Mouse (Mus musculus): Measurements from ENCODE around the gene Haus3. TPM values are rescaled to one million over a fixed set of nuclear protein-coding genes. Genes with fewer than 3 reads are reported as not detected.

Gene Haus3
- polyA plus RNA-seq (2012; fragmentation: generic; extraction: Trizol): 3.0 TPM

DNA sequence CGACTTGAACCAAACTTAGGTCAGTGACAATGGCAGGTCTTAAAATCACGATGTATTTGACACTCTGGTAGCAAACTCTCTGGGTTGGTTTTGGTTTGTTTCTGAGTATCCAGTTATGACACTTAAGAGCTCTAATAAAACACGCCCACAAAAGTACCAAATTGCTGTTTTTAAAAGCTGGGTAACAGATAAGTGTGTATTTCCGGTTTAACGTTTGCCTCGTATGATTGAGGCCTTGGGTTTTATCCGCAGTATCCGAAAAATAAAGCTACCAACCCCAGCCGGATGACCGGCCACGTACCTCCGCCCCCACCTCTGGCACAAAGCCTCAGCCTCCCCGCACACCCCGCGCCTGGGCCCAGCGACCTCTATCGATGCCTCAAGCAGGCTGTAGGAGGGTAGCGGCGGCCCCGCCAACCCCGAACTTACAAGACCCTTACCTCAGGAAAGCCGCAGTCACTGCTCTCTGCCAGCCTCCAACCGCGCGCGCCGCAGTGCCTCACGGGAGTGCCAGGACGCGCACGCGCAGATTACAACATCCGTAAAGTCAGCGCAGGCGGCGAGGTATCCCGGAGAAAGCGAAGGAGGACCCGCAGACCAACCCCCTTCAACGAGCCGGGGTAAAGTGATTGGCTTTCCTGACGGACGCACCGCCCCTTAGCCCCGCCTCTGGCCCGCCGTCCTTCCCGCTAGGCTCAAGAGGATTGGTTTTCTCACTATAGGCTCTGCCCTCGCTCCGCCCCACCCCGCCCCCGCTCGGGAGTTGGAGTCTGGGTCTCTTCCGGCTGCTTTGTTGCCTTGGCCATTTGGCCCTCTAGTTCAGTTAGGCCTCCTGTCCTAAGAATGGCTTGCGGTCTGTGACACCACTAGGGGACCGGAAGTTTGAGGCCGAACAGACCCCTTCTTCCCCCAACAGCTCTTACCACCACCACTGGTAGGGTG, at the start of gene Haus3, which contains the start of gene Poln:
Gene Haus3 (minus strand): TSS at position 578 of the 942 bp plus-strand sequence.
Gene Poln (minus strand): TSS at position 499 of the 942 bp plus-strand sequence.
- H3K4me3 ChIP-seq: peak within 1 kb of the TSS; percentile 37

DNA sequence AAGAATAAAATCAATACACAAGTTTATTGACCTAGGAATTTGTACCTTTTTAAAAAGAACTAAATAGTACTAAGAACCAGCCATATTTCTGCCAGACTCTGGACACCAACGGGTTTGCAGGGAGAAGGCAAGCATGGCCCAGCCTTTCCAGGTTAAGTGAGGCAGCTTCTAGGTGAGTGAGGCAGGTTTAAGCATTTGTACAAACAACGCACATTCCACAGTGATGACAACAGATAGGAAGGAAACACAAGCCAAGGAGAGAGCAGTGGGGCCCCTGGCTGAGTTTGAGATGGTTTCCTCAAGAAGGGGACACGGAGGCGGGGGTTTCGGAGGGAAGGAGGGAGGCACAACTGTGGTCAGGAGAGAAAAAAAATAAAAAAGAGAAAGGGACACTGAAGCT, 49.3 kb upstream of the Haus3 start:
- H3ac ChIP-seq (ENCODE audit: control insufficient read depth, insufficient read length): no peak overlapping the region
- H3K4me3 ChIP-seq: no peak overlapping the region
- peaks cover 50% of the 10 kb centered on the region for H3K27me3 ChIP-seq (ENCODE audit: control insufficient read depth, insufficient read depth, insufficient read length)
- H3K79me2 ChIP-seq (ENCODE audit: control insufficient read depth, insufficient read depth): no peaks in the 10 kb centered on the region
- no peaks in the 10 kb centered on the region for H3K36me3 ChIP-seq (ENCODE audit: control insufficient read depth, insufficient read depth)
- H3K4me2 ChIP-seq (ENCODE audit: low read depth): no peak overlapping the region
- TF ChIP-seq USF1 (IDR thresholded peaks at IDR 0.05; ENCODE audit: low read depth) (no peak), MAX (IDR thresholded peaks at IDR 0.05; ENCODE audit: low read depth) (no peak), TCF3 (IDR thresholded peaks at IDR 0.05; ENCODE audit: insufficient read length, low read depth) (no peak), MYOD1 (IDR thresholded peaks at IDR 0.05; ENCODE audit: control insufficient read depth in 1 of 3, insufficient read length in 2 of 3, low read depth in 2 of 3) (no peak), REST (IDR thresholded peaks at IDR 0.05; ENCODE audit: insufficient read depth, insufficient read length) (no peak), SRF (IDR thresholded peaks at IDR 0.05; ENCODE audit: control insufficient read depth, insufficient read length, low read depth) (no peak), CEBPB (IDR thresholded peaks at IDR 0.05; ENCODE audit: insufficient read depth, poor library complexity, severe bottlenecking) (no peak), POLR2A (IDR thresholded peaks at IDR 0.05; ENCODE audit: insufficient read length, low read depth) (no peak), POLR2AphosphoS2 (IDR thresholded peaks at IDR 0.05; ENCODE audit: insufficient read length, low read depth) (no peak), E2F4 (IDR thresholded peaks at IDR 0.05; ENCODE audit: insufficient read depth) (no peak), TCF12 (IDR thresholded peaks at IDR 0.05; ENCODE audit: insufficient read depth, poor library complexity, severe bottlenecking) (no peak), MYOG (IDR thresholded peaks at IDR 0.05; ENCODE audit: control insufficient read depth in 1 of 3, insufficient read depth in 1 of 3, insufficient read length in 2 of 3, low read depth in 2 of 3) (no peak)

More for the DNA sequence above, at the start of gene Haus3, which contains the start of gene Poln:
- TF ChIP-seq E2F4 (IDR thresholded peaks at IDR 0.05; ENCODE audit: insufficient read depth) (peak; percentile 93), POLR2AphosphoS2 (IDR thresholded peaks at IDR 0.05; ENCODE audit: insufficient read length, low read depth) (peak; percentile 80), MAX (IDR thresholded peaks at IDR 0.05; ENCODE audit: low read depth) (no peak), CEBPB (IDR thresholded peaks at IDR 0.05; ENCODE audit: insufficient read depth, poor library complexity, severe bottlenecking) (no peak), USF1 (IDR thresholded peaks at IDR 0.05; ENCODE audit: low read depth) (no peak), MYOD1 (IDR thresholded peaks at IDR 0.05; ENCODE audit: control insufficient read depth in 1 of 3, insufficient read length in 2 of 3, low read depth in 2 of 3) (no peak), POLR2A (IDR thresholded peaks at IDR 0.05; ENCODE audit: insufficient read length, low read depth) (peak; percentile 84)
- peaks cover 38% of the 10 kb centered on the region for H3K79me2 ChIP-seq (ENCODE audit: control insufficient read depth, insufficient read depth)
- H3K4me2 ChIP-seq (ENCODE audit: low read depth): peak within 1 kb of the TSS; percentile 97
- no peak within 1 kb of the TSS for H3ac ChIP-seq (ENCODE audit: control insufficient read depth, insufficient read length)
- H3K27me3 ChIP-seq (ENCODE audit: control insufficient read depth, insufficient read depth, insufficient read length): no peaks in the 10 kb centered on the region
- H3K36me3 ChIP-seq (ENCODE audit: control insufficient read depth, insufficient read depth): peaks cover 4% of the 10 kb centered on the region

DNA sequence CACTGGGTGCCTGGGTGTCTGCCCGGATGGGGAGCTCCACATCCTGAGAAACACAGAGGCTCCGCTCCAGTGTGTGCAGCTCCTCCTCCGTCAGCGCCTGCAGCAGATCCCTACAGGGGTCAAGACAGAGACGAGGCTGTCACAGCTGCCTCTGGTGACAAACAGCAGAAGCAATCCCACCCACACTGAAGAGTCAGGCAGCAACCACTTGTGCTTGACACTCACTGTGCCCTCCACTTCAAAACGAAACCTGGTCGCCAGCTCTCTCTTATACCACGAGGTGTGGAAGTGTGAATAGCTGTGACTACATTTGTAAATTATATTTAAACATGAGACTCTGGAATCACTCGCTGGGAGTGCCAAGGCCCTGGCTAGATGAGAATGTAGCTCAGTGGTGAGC, 48.4 kb upstream of the Haus3 start:
- Histone ChIP-seq H3K4me2 (ENCODE audit: low read depth) (peak overlapping the region; percentile 34), H3K27me3 (ENCODE audit: control insufficient read depth, insufficient read depth, insufficient read length) (peaks cover 43% of the 10 kb centered on the region), H3ac (ENCODE audit: control insufficient read depth, insufficient read length) (no peak overlapping the region), H3K36me3 (ENCODE audit: control insufficient read depth, insufficient read depth) (no peaks in the 10 kb centered on the region), H3K4me3 (no peak overlapping the region), H3K79me2 (ENCODE audit: control insufficient read depth, insufficient read depth) (no peaks in the 10 kb centered on the region)
- TF ChIP-seq POLR2A (IDR thresholded peaks at IDR 0.05; ENCODE audit: insufficient read length, low read depth): no peak
- peak in 1 of 3 experiments; percentile 42 for TF ChIP-seq MYOG (IDR thresholded peaks at IDR 0.05; ENCODE audit: control insufficient read depth in 1 of 3, insufficient read depth in 1 of 3, insufficient read length in 2 of 3, low read depth in 2 of 3)
- no peak for TF ChIP-seq E2F4 (IDR thresholded peaks at IDR 0.05; ENCODE audit: insufficient read depth)
- TF ChIP-seq TCF3 (IDR thresholded peaks at IDR 0.05; ENCODE audit: insufficient read length, low read depth): no peak
- peak in 2 of 3 experiments; percentile 58 to 90 for TF ChIP-seq MYOD1 (IDR thresholded peaks at IDR 0.05; ENCODE audit: control insufficient read depth in 1 of 3, insufficient read length in 2 of 3, low read depth in 2 of 3)

DNA sequence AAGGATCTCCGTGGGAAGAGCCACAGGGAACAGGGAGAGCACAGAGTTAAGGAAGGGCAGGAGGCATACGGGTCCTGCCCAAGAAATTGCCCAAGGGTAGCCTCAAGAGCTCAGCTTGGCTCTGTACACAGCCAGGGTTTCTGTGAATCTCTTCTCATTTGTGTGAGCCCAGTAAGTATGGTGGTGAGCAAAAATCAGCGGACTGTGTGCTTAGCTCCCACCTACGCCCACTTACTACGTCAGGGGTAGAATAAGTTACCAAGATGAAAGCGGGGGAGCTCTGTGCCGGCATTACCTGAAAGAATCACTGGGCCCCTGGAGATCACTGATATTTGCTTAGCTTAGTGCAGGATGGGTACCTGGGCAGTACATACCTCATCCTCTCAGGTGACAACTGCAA, 46.7 kb upstream of the Haus3 start:
- Histone ChIP-seq H3ac (ENCODE audit: control insufficient read depth, insufficient read length) (no peak overlapping the region), H3K36me3 (ENCODE audit: control insufficient read depth, insufficient read depth) (no peaks in the 10 kb centered on the region), H3K4me3 (no peak overlapping the region), H3K27me3 (ENCODE audit: control insufficient read depth, insufficient read depth, insufficient read length) (peaks cover 39% of the 10 kb centered on the region), H3K4me2 (ENCODE audit: low read depth) (no peak overlapping the region), H3K79me2 (ENCODE audit: control insufficient read depth, insufficient read depth) (no peaks in the 10 kb centered on the region)
- TF ChIP-seq POLR2AphosphoS2 (IDR thresholded peaks at IDR 0.05; ENCODE audit: insufficient read length, low read depth) (no peak), SRF (IDR thresholded peaks at IDR 0.05; ENCODE audit: control insufficient read depth, insufficient read length, low read depth) (no peak), TCF12 (IDR thresholded peaks at IDR 0.05; ENCODE audit: insufficient read depth, poor library complexity, severe bottlenecking) (no peak), MYOD1 (IDR thresholded peaks at IDR 0.05; ENCODE audit: control insufficient read depth in 1 of 3, insufficient read length in 2 of 3, low read depth in 2 of 3) (no peak), USF1 (IDR thresholded peaks at IDR 0.05; ENCODE audit: low read depth) (no peak), MAX (IDR thresholded peaks at IDR 0.05; ENCODE audit: low read depth) (no peak), REST (IDR thresholded peaks at IDR 0.05; ENCODE audit: insufficient read depth, insufficient read length) (no peak), CEBPB (IDR thresholded peaks at IDR 0.05; ENCODE audit: insufficient read depth, poor library complexity, severe bottlenecking) (no peak), TCF3 (IDR thresholded peaks at IDR 0.05; ENCODE audit: insufficient read length, low read depth) (no peak), POLR2A (IDR thresholded peaks at IDR 0.05; ENCODE audit: insufficient read length, low read depth) (no peak), MYOG (IDR thresholded peaks at IDR 0.05; ENCODE audit: control insufficient read depth in 1 of 3, insufficient read depth in 1 of 3, insufficient read length in 2 of 3, low read depth in 2 of 3) (no peak), E2F4 (IDR thresholded peaks at IDR 0.05; ENCODE audit: insufficient read depth) (no peak)
